Mouse (Mus musculus): ENCODE results near the gene Lrrc19.
"Not testable (repeated sequence)": the region's sequence is repeated elsewhere in the genome, so short reads cannot be mapped to it uniquely, and the experiment has no call there.

Gene Lrrc19

GRCm38 (mm10) chr4:94649920-94650319 lies at the start of gene Lrrc19:
Gene Lrrc19 (minus strand): TSS chr4:94650144.
- no peak for DNase-seq (ENCODE audit: low spot score in 2 of 2)

- no peak for DNase-seq (ENCODE audit: low spot score in 2 of 2)
These were observed 46.4 kb upstream of the Lrrc19 start for GRCm38 (mm10) chr4:94696368-94696767.

GRCm38 (mm10) chr4:94692175-94692574 lies 42.2 kb upstream of the Lrrc19 start:
- DNase-seq (ENCODE audit: low spot score in 2 of 2), result no peak

- DNase-seq (ENCODE audit: low spot score in 2 of 2), result no peak
These were observed 41.1 kb upstream of the Lrrc19 start for GRCm38 (mm10) chr4:94691078-94691477.

GRCm38 (mm10) chr4:94689804-94690203 lies 39.9 kb upstream of the Lrrc19 start:
- not testable (repeated sequence) for DNase-seq (ENCODE audit: low spot score in 2 of 2)

DNA sequence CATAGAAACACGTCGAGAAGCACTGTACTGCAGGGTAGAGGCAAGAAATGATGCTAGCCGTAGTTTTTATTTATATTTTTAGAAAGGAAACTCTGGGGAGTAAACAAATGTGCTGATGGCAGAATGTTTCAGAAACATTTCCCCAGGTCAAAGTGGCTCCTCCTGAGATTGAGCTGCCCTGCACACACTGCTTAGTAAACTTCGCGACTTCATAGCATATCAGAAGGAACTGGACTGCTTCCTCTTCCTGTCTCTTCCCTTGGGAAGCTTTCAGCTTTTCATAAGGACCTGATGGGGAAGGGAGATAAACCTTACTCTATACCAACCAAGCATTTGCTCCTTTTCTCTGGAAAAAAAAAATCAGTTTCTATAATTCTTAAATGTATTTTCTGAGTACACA lies 33.4 kb upstream of the Lrrc19 start:
- DNase-seq (ENCODE audit: low spot score in 2 of 2), result no peak

DNA sequence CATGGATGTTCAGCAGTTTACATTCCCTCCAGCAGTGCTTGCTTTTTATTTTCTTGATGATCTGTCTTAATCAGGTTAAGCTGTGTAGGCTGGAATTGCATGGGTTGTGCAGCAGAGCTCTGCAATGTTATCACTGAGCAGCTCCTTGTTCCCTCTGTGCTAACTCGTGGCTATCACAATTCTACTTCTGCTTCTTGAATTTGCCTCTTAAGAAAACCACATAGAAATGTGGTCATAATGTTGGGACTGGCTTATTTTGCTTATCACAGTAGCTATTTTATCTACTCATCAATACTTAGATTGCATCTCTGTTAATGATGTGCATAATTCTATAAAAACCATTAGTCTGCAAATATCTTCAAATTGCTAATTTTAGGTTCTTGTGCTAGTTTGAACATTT lies 32.1 kb upstream of the Lrrc19 start:
- no peak for DNase-seq (ENCODE audit: low spot score in 2 of 2)

DNA sequence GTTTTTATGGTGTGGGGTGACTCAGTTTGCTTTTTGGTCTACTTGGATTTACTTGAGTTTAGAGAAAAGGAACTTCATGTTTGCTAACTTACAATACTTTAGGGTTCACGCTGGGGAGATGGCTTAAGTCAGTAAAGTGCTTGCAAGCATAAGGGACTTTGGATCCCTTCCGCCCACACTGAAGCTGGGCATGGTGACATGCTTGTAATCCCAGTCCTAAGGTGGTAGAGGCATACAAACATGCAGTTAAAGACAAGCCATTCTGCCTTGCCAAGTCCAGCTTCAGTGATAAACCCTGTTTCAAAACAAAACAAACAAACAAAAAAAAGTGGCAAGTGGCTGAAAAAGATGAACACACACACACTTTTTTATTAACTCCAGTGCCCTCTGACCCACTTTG lies 31.2 kb upstream of the Lrrc19 start:
- no peak for DNase-seq (ENCODE audit: low spot score in 2 of 2)

DNA sequence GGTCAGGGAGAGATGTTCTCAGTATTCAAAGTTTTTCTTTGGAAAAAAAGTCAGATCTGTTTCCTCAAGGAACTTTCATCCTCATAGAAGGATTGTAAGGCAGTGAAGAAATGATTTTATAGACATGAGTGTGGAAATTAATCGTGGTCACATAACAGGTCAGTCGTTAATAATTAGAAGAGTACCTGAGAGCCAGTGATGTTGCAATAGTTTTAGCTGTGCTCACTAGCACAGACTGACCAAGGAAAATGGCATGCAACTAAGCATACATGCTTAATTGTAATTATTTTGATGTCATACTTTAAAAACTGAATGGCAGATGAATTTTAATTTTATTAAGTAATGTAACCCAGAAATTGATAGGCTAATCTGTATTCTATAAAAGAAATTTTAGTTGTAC lies 30.7 kb upstream of the Lrrc19 start:
- no peak for DNase-seq (ENCODE audit: low spot score in 2 of 2)

GRCm38 (mm10) chr4:94669718-94670117 lies 19.8 kb upstream of the Lrrc19 start:
- no peak for DNase-seq (ENCODE audit: low spot score in 2 of 2)

DNA sequence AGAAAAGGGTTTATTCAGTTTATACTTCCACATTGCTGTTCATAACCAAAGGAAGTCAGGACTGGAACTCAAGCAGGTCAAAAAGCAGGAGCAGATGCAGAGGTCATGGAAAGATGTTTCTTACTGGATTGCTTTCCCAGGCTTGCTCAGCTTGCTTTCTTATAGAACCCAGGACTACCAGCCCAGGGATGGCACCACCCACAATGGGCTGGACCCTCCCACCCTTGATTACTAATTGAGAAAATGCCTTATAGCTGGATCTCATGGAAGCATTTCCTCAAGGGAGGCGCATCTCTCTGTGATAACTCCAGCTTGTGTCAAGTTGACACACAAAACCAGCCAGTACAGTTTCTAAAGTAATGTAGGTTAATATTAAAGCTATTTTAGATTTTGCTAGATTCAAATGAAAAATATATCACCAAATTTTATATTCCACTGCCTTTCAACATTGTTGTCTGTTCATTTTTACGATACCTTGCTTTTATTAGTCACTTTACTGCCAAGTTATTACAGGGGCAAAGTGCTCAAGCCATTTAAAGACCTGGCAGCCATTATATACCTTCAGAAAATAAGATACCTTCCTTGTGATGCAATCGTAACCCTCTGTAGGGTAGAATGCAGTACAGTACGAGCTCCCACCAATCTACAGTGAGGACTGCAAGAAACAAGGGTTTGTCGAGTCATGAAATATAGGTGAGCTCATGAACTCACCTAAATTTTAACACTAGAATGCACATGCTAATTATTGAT lies 657 bp upstream of the Lrrc19 start:
- DNase-seq (ENCODE audit: low spot score in 2 of 2), result not testable (repeated sequence)

DNA sequence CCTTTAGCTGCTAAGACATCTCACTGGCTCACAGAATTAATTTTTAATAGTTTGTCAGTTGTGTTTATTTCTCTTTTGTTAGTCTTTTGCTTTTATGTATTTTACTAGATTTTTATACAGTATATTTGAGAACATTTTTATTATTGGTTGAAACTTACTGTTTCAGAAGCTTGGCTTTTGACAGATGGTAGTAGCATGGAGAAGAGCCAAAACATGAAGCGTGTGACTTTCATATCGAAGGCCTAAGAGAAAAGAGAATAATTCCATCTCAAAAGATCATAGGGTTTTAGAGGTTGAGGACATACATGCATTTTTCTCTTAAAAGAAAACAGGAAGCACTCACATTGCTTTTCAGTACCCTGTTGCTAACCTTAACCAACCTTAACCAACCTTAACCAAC lies 6.8 kb downstream of the Lrrc19 start:
- no peak for DNase-seq (ENCODE audit: low spot score in 2 of 2)

DNA sequence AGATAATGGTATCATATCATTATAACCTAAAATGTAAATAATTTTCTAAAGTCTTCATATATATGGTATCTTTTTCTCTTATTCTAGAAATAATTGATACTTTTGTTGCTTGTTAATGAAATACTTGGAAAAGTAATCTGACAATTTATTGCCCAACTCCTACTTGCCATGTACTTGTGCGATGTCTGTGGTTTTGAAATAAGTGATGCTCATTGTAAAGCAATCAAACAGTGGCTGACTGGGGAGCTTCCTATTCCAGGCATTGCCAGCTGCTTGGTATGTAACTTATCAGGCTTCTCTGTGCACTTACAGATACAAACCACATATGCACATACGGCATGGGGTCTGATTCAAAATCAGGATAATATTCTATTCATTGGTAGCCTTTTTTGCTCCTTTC lies 29.9 kb downstream of the Lrrc19 start:
- DNase-seq (ENCODE audit: low spot score in 2 of 2), result no peak

- DNase-seq (ENCODE audit: low spot score in 2 of 2), result peak in 1 of 2 experiments; percentile 4
These were observed 35.3 kb downstream of the Lrrc19 start for GRCm38 (mm10) chr4:94614627-94615006.

- DNase-seq (ENCODE audit: low spot score in 2 of 2), result peak; percentile 89 to 94
These were observed 35.8 kb downstream of the Lrrc19 start, which contains the start of gene Ift74 for GRCm38 (mm10) chr4:94613972-94614626. Gene Ift74 (plus strand): TSS chr4:94614491.

- no peak for DNase-seq (ENCODE audit: low spot score in 2 of 2)
These were observed 39.6 kb downstream of the Lrrc19 start for GRCm38 (mm10) chr4:94610339-94610738.

GRCm38 (mm10) chr4:94605591-94605990 lies 44.4 kb downstream of the Lrrc19 start:
- DNase-seq (ENCODE audit: low spot score in 2 of 2), result no peak

DNA sequence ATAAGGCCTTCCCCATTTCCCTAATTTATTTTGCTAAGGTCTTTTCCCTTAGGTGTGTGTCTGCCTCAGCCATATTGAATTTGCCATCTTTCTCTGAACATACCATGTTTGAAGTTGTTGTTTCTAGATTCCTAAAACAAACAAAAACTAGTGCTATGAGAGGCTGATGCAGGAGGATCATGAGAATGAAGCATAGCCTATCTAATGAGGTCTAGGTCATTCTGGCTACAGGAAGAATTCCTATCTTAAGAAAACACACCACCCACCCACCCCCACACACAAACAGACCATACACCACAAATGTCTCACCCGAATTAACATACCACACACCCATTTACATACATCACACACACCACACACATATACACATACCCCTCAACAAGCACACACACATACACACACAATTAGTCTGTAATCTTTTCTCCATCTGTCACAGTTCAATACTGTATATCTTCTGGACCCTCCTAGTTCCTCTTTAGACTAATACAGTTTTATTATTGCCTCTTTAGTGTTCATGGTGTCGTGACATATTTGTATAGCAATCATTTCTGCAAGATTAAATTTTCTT lies 45.4 kb downstream of the Lrrc19 start:
- no peak for DNase-seq (ENCODE audit: low spot score in 2 of 2)

- DNase-seq (ENCODE audit: low spot score in 2 of 2), result peak; percentile 85 to 90
These were observed 46.8 kb downstream of the Lrrc19 start, which contains the start of gene Plaa for GRCm38 (mm10) chr4:94603031-94603629. Gene Plaa (minus strand): TSS chr4:94603244.

DNA sequence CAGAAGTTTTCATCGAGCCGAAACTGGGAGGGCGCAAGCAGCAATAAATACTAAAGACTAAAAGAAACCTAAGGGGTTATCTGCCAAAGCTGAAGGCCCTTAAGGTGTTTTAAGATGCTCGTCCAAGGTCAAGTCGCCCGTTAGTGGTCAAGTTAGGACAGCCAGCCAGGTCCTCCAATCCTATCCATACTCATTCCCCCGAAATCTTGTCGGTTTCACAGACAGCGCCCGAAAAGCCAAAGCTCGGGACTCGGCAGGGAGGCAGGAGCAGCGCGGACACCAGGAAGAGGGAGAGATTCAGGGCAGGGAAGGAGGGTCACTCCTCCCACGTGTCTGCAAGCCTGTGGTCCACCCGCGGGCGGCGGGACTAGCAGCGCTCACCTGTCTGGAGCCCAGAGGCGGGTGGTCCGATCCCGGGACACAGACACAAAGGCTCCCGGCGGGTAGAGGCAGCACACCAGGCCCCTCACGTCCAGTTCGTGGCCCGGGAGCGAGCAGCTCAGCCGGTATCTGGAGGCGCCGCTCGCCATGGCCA lies 47.4 kb downstream of the Lrrc19 start:
- DNase-seq (ENCODE audit: low spot score in 2 of 2), result no peak

DNA sequence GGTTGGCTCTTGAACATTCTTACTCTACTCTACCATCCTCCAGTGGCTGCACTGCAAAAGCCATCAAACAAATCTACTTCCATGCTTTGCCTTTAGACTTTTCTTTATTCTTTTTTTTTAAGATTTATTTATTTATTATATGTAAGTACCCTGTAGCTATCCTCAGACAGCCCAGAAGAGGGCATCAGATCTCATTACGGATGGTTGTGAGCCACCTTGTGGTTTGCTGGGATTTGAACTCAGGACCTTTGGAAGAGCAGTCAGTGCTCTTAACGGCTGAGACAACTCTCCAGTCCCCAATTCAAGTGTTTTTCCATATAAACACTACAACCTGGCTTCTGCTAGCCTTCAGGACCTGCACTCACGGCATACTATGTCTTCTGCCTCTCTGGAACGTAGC lies 48.5 kb downstream of the Lrrc19 start:
- no peak for DNase-seq (ENCODE audit: low spot score in 2 of 2)

- no peak for DNase-seq (ENCODE audit: low spot score in 2 of 2)
These were observed 57.2 kb downstream of the Lrrc19 start for GRCm38 (mm10) chr4:94592709-94593108.
